Mouse (Mus musculus) heart, postnatal 4 days (tissue): ENCODE results near the gene Grk1. TPM values are rescaled to one million over a fixed set of nuclear protein-coding genes. Genes with fewer than 3 reads are reported as not detected.

Experiments used
- total RNA-seq, 2 experiments: library from RNA; stranded (reverse); gene quantifications; 2 replicates each; pipeline ENCODE4 v1.2.3; 2021

Grk1 gene
- total RNA-seq, 2 experiments from 2014 or later, result 0.05 to 0.12 TPM

Other genes with a start within 250 kb of the Grk1 start
- gene Lamp1, start 245.9 kb upstream of the Grk1 start, total RNA-seq, result 100 to 1,000 TPM; 282 to 294 TPM
- 1 to 10 TPM; 6.1 TPM for gene Grtp1, start 204.5 kb upstream of the Grk1 start, total RNA-seq
- 100 to 1,000 TPM; 376 to 389 TPM for gene Adprhl1, start 150.9 kb upstream of the Grk1 start, total RNA-seq
- gene Dcun1d2, start 117.0 kb upstream of the Grk1 start, total RNA-seq, result 10 to 100 TPM; 27.8 to 29.5 TPM
- gene Tmco3, start 116.9 kb upstream of the Grk1 start, total RNA-seq, result 10 to 100 TPM; 21.7 to 21.9 TPM
- gene Tfdp1, start 66.3 kb upstream of the Grk1 start, total RNA-seq, result 10 to 100 TPM; 74.4 to 82.5 TPM
- not detected for gene Atp4b, start 8.3 kb upstream of the Grk1 start, total RNA-seq
- 1 to 10 TPM; 9.2 to 9.3 TPM for gene Tmem255b, start 30.1 kb downstream of the Grk1 start, total RNA-seq
- gene Gas6, start 89.4 kb downstream of the Grk1 start, total RNA-seq, result 100 to 1,000 TPM; 148 to 153 TPM
- gene 1700029H14Rik, start 157.4 kb downstream of the Grk1 start, total RNA-seq, result not detected